Mouse (Mus musculus) olfactory bulb, adult 2 months (tissue): ENCODE measurements around the gene Tnfrsf25. TPM values are rescaled to one million over a fixed set of nuclear protein-coding genes. Genes with fewer than 3 reads are reported as not detected.
A peak's percentile ranks its signal among the peaks of the same experiment; 100 is the strongest.

Source experiments
- H3K27ac ChIP-seq: fragments of 200-500 bp; 2 replicates; pipeline ENCODE4 v1.5.1; 2012; ENCODE audit warnings: low read depth, low read length; ENCODE audit not compliant: insufficient read depth
- H3K4me1 ChIP-seq: fragments of 200-500 bp; 2 replicates; pipeline ENCODE4 v1.6.1; 2012; ENCODE audit warnings: low read length; ENCODE audit not compliant: control insufficient read depth, insufficient read depth
- H3K4me3 ChIP-seq: fragments of 200-500 bp; 2 replicates; pipeline ENCODE4 v1.5.1; 2012; ENCODE audit warnings: mild to moderate bottlenecking, low read depth, low read length, moderate library complexity; ENCODE audit not compliant: insufficient read depth
- CTCF ChIP-seq: fragments of 200-500 bp; IDR thresholded peaks from 2 replicates; pipeline ENCODE4 v1.5.1; 2012; ENCODE audit warnings: low read depth, mild to moderate bottlenecking, low read length, moderate library complexity; ENCODE audit not compliant: insufficient read depth
- POLR2A ChIP-seq: fragments of 200-500 bp; IDR thresholded peaks from 2 replicates; pipeline ENCODE4 v1.6.1; 2012; ENCODE audit warnings: mild to moderate bottlenecking, low read depth, low read length, moderate library complexity; ENCODE audit not compliant: insufficient read depth
- WGBS: fragments of 180-500 bp; shearing (Covaris S2); methylation state at CpG from one replicate; pipeline ENCODE4 v1.1.7; 2018; 5-methylcytosine and 5-hydroxymethylcytosine counted together
- polyA plus RNA-seq: library from polyadenylated mRNA; stranded (reverse); fragments of >200 nt; gene quantifications from 2 replicates; pipeline ENCODE4 v1.2.4, GENCODE M21; 2012; ENCODE audit warnings: low replicate concordance; ENCODE audit not compliant: missing spikeins, insufficient read depth, insufficient read length

Tnfrsf25 gene
- polyA plus RNA-seq, 1 experiment = not detected

DNA sequence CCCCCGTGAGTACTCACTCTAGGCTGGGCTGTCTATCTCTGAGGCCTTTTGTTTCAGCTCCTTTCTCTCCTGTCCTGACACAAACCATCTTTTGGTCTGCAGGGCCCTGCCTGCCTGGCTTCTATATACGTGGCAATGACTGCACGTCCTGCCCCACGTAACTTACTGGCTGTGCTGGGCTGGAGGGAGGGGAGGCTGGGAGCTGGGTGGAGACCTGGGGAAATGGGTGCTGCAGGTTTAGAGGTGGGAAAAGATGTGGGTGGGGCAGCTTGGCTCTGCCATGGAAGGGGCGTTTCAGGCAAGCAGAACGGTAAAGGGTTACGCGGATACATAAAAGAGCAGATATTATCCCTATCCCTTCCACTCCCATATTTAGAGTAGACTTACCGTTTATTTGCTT, 1.8 kb downstream of the Tnfrsf25 start:
- TF ChIP-seq CTCF (no peak), POLR2A (no peak)
- H3K4me3 ChIP-seq = no peak overlapping the region
- 87% methylated on average over 9 of the region's 9 CpGs for WGBS

DNA sequence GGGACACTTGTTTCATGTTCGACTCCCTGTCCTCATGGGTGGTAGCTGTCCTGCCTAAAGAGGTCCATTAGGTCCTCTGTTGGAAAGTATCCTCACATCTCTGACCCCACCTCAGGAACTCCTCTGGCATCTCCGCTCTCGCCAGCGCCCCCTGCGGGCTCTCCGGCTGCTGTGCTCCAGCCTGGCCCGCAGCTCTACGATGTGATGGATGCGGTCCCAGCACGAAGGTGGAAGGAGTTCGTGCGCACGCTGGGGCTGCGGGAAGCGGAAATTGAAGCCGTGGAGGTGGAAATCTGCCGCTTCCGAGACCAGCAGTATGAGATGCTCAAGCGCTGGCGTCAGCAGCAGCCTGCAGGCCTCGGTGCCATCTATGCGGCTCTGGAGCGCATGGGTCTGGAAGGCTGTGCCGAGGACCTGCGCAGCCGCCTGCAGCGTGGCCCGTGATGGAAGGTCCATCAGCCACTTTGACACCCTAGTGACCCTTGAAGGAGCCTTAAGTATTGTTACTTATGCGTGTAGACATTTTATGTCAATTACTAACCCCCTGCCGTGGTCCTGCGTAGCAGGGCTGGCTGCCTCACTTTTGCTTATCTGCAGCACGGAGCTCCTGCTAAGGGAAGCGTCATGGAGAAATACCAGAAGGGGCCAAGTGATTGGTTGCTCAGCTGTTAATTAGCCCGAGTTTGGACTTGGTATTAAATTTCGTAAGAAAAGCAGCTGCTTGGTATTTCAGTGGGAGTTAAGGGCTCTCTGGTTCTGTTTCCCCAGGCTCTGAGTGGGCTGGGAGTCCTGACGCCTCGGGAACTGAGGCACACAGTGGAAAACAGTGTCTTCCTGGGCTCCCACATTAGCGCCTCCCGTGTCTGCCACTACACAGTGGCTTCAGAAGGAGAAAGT, 3.9 kb downstream of the Tnfrsf25 start:
- TF ChIP-seq POLR2A (no peak), CTCF (peak; percentile 61)
- Histone ChIP-seq H3K4me1 (peaks cover 25% of the 10 kb centered on the region), H3K4me3 (peak overlapping the region; percentile 1; the same call in 1 of the 2 replicates), H3K27ac (no peak overlapping the region)
- WGBS = 13% methylated on average over 39 of the region's 39 CpGs

More for the DNA sequence above, 1.8 kb downstream of the Tnfrsf25 start:
- peaks cover 25% of the 10 kb centered on the region for H3K4me1 ChIP-seq
- no peak overlapping the region for H3K27ac ChIP-seq

GRCm38 (mm10) chr4:152120311-152121182, 4.8 kb downstream of the Tnfrsf25 start:
- H3K27ac ChIP-seq = no peak overlapping the region
- TF ChIP-seq CTCF (no peak), POLR2A (no peak)
- peaks cover 32% of the 10 kb centered on the region for H3K4me1 ChIP-seq
- 7% methylated on average over 31 of the region's 31 CpGs for WGBS
- 0 out of 2 replicates have a peak overlapping the region, but pooled peaks have one; percentile 1 for H3K4me3 ChIP-seq

DNA sequence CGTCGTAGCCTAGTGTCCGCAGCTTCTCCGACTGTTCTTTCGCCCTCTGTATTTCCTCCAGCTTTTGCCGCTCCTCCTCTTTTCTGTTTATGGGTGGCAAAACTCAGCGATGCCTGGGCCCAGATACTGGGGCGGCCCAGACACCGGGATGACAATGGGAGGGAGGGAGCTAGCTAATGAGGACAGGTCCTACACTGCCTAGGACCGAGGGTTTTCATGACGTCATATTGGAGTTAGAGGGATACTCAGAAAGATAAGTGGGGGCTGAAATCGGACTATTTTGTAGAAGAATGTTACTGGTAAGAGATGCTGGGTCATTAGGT, 5.4 kb downstream of the Tnfrsf25 start:
- 4% methylated on average over 12 of the region's 12 CpGs for WGBS
- TF ChIP-seq POLR2A = no peak
- Histone ChIP-seq H3K4me1 (peaks cover 32% of the 10 kb centered on the region), H3K4me3 (no peak overlapping the region), H3K27ac (no peak overlapping the region)

DNA sequence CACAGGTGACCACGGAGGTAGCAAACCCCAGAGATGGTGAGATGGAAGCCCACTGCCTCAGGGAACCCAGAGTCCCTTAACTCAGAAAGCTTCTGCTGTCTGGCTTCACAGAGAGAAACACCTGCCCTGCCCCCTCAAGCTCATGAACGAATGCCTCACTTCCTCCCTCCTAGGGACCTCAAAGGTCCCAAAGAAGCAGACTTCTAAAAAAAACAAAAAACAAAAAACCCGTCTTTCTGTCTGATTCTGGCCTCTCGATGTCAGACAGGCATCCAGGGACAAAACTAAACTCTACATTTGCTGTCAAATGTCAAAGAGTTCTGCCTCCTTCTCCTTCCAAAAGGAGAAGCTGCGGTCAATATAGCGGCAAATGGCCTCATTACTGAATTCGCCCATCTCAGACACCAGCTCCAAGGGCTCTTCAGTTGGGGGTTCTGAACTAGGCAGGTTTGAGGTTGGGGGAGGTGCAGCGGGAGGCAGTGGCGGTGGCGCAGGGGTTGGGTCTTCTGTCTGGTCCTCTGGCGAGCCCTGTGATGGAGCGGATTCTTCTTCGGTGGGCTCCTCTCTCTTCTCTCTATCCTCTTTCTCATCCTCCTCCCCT, 8.7 kb downstream of the Tnfrsf25 start:
- TF ChIP-seq CTCF = no peak
- no peak for TF ChIP-seq POLR2A
- WGBS = 18% methylated on average over 13 of the region's 13 CpGs
- peaks cover 37% of the 10 kb centered on the region for H3K4me1 ChIP-seq
- no peak overlapping the region for H3K4me3 ChIP-seq
- no peak overlapping the region for H3K27ac ChIP-seq

GRCm38 (mm10) chr4:152125161-152126025, 9.7 kb downstream of the Tnfrsf25 start:
- 6% methylated on average over 56 of the region's 56 CpGs for WGBS
- no peak overlapping the region for H3K27ac ChIP-seq
- peaks cover 29% of the 10 kb centered on the region for H3K4me1 ChIP-seq
- H3K4me3 ChIP-seq = peak overlapping the region; percentile 22
- TF ChIP-seq CTCF (no peak), POLR2A (no peak)

DNA sequence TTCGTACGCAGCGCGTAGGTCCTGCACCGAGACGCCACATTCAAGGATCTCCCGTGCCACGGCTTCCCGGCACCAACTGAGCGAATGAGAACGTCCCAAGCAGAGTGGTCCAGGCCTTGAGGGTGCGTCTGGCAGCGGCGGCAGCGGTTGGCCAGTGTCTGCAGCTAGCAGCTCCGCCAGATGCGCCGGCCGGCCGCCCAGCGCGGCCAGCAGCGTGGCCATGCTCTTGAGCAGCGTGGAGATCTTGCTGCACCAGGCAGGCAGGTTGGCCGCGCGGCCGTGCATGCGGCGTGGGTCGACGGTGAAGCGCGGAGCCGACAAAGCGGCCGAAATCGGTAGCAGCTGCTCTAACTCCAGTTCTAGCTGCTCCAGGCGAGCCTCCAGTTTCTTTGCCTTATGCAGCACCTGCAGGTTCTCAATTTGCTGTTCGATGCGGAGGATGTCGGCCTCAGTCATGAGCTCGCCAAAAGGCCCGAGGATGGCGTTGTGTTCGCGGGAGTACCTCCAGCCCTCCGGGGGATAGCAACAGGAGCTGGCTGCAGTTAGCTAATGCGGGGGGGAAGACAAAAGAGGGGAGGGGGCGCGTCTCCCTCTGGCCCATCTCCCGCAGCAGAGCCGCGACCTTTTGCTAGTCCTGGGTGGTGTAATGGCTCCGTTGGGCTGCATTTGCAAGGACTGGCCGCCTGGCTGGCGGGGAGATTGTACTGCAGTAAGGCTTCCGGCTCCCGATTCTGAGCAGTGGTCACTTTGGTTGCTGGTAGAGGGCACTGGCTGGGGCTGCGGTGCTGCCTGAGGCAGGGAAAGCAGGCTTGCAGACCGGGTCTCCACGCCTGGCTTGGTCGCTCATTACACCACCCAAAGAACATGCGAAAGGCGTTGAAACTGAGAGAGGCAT, 10.5 kb downstream of the Tnfrsf25 start:
- peaks cover 28% of the 10 kb centered on the region for H3K4me1 ChIP-seq
- H3K27ac ChIP-seq = no peak overlapping the region
- TF ChIP-seq POLR2A (no peak), CTCF (no peak)
- 12% methylated on average over 65 of the region's 65 CpGs for WGBS
- peak overlapping the region; percentile 22 for H3K4me3 ChIP-seq
